Mouse (Mus musculus) hindbrain, embryonic 10.5 days (tissue): Measurements from ENCODE around the gene Adipoq. TPM values are rescaled to one million over a fixed set of nuclear protein-coding genes. Genes with fewer than 3 reads are reported as not detected.

Experiments used
- DNase-seq: peaks from one replicate; pipeline ENCODE4 v3.0.0-alpha.2; 2017; ENCODE audit warnings: low spot score
- H3K27ac ChIP-seq: fragments of 300-500 bp; sonication (generic); 2 replicates; pipeline ENCODE4 v1.5.1; 2016; ENCODE audit warnings: mild to moderate bottlenecking, moderate library complexity
- H3K27me3 ChIP-seq: fragments of 300-500 bp; sonication (generic); 2 replicates; pipeline ENCODE4 v1.6.1; 2016; ENCODE audit warnings: mild to moderate bottlenecking; ENCODE audit not compliant: poor library complexity, insufficient read depth, severe bottlenecking
- H3K36me3 ChIP-seq: fragments of 300-500 bp; sonication (generic); 2 replicates; pipeline ENCODE4 v1.6.1; 2016; ENCODE audit warnings: mild to moderate bottlenecking, moderate library complexity
- H3K4me1 ChIP-seq: fragments of 300-500 bp; sonication (generic); replicated peaks from 2 replicates; pipeline ENCODE4 v1.6.1; 2016; ENCODE audit warnings: mild to moderate bottlenecking
- H3K4me3 ChIP-seq: fragments of 300-500 bp; sonication (generic); 2 replicates; pipeline ENCODE4 v1.5.1; 2016; ENCODE audit warnings: mild to moderate bottlenecking, moderate library complexity
- H3K9me3 ChIP-seq: fragments of 300-500 bp; sonication (generic); 2 replicates; pipeline ENCODE4 v1.6.1; 2016; ENCODE audit warnings: mild to moderate bottlenecking, moderate library complexity
- WGBS: fragments of 180-500 bp; shearing (Covaris S2); methylation state at CpG from one replicate; pipeline ENCODE4 v1.1.7; 2016; 5-methylcytosine and 5-hydroxymethylcytosine counted together
- polyA plus RNA-seq: library from polyadenylated mRNA; unstranded; fragments of >200 nt; fragmentation: Nextera tagmentation; extraction: Ambion mirVana; gene quantifications from 2 replicates; pipeline ENCODE4 v1.2.1, GENCODE M21; 2016

The Adipoq gene
- polyA plus RNA-seq, 1 experiment from 2014 or later = not detected

DNA sequence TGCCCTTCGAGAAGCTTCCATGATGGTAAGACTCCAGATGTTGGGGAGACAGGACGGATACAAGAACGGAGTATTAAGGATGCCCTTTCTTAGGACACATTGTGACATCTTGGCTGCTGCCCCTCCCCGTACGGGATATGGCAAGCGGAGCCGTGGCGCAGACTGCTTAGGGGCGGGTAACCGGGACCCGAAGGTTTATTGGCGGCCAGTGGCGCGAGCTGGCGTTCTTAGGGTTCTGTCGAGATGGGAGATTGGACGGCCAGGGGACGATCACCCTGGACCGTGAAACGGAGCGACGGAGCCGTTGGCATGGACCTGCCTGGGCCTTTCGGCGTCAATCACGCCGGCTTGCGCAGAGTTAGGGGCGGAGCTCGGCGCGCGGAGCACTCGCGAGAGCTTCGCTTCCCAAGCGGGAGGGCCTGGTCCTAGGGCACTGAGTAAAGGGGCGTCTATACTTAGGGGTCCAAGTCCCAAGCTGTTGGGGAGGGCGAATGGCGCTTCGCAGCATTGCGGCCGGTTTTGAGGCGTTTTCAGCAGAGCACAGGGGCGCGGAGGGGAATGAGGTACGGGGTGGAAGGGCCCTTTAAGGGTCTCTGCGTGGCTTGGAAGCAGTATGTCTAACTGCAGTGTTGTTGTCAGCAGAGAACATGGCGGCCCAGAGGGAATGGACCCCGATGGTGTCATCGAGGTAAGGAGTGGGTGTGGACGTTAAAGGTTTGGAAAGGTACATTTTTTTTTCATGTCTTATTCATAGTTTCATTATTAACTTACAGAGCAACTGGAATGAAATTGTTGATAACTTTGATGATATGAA is 38.2 kb upstream of the Adipoq start:
- DNase-seq = peak; percentile 85
- H3K4me3 ChIP-seq = peak overlapping the region; percentile 98
- H3K27me3 ChIP-seq = no peaks in the 10 kb centered on the region
- peaks cover 21% of the 10 kb centered on the region for H3K4me1 ChIP-seq
- H3K36me3 ChIP-seq = peaks cover 51% of the 10 kb centered on the region
- H3K27ac ChIP-seq = peak overlapping the region; percentile 99
- no peaks in the 10 kb centered on the region for H3K9me3 ChIP-seq
- WGBS = under 1% methylated on average over 52 of the region's 52 CpGs

DNA sequence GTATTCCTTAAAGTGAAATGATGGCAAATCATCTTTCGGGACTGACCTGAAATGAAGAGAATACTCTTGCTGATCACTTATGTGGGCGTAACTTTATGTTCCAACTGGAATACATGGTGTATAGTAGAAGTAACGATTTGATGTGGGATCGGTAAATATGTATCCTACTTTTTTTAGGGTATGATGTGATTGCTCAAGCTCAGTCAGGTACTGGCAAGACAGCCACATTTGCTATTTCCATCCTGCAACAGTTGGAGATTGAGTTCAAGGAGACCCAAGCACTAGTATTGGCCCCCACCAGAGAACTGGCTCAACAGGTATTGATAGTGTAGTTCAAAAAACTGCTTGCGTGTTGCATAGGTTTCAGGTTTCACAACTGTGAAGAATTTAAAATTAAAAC is 37.4 kb upstream of the Adipoq start:
- peak overlapping the region; percentile 99 for H3K27ac ChIP-seq
- WGBS = 9% methylated on average over 5 of the region's 5 CpGs
- no peaks in the 10 kb centered on the region for H3K27me3 ChIP-seq
- peak overlapping the region; percentile 98 for H3K4me3 ChIP-seq
- DNase-seq = no peak
- no peaks in the 10 kb centered on the region for H3K9me3 ChIP-seq
- peaks cover 56% of the 10 kb centered on the region for H3K36me3 ChIP-seq
- H3K4me1 ChIP-seq = peaks cover 21% of the 10 kb centered on the region

DNA sequence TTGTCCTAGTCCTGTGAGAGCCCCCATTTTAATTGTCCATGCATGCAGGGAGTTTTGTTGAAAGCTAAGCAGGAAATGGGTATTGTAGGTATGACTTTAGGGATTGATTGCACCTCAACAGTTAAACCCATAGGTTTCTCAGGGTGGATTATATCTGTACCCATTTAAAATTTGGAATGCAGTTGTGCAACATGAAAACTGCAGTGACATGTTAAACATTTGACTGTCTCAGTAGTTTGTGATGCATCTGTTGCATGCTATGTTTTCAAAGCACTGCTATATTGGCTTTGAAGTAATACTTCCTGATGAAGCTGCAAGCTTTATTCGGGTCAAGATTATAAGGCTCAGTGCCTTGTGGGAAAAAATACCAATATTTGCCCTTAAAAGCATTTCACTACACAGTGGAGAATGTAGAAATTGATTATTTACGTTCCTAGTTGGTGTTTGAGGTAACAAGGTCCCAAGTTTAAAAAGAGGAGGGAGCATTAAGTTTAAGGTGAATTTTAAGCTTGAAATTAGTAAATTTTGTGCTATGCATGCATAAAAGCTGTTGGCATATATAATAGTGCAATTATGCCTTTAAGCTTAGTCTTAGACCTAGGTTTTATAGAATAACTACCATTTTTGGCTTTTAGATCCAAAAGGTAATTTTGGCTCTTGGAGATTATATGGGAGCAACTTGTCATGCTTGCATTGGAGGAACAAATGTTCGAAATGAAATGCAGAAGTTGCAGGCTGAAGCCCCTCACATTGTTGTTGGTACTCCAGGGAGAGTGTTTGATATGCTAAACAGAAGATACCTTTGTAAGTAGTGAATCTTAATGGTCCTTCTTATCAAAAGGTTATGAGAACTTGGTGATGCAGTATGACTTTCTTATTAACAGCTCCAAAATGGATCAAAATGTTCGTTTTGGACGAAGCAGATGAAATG is 36.7 kb upstream of the Adipoq start:
- peaks cover 62% of the 10 kb centered on the region for H3K36me3 ChIP-seq
- H3K4me3 ChIP-seq = peak overlapping the region; percentile 98
- no peaks in the 10 kb centered on the region for H3K9me3 ChIP-seq
- H3K27ac ChIP-seq = peak overlapping the region; percentile 99
- DNase-seq = no peak
- H3K4me1 ChIP-seq = peaks cover 21% of the 10 kb centered on the region
- 67% methylated on average over 5 of the region's 5 CpGs for WGBS
- H3K27me3 ChIP-seq = no peaks in the 10 kb centered on the region

DNA sequence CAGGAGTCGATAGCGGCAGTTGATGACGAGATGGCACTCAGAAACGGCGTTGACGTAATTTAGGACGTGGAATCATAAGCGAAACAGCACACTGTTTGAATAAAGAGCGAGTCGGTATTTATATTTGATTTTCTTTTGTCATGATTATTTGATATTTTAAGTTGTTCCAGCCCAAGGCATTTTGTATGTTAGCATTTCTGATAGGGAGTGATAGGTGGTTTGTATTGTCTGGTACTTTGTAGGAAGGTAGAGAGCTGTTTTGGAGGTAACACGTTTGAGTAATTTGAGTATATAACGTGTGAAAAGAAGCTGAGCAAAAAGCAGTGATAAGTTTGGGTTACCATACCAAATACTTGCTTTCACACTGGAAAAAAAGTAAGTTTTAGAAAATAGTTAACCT is 34.0 kb upstream of the Adipoq start:
- no peaks in the 10 kb centered on the region for H3K9me3 ChIP-seq
- no peak overlapping the region for H3K4me3 ChIP-seq
- peaks cover 17% of the 10 kb centered on the region for H3K4me1 ChIP-seq
- no peak overlapping the region for H3K27ac ChIP-seq
- 87% methylated on average over 12 of the region's 12 CpGs for WGBS
- peaks cover 90% of the 10 kb centered on the region for H3K36me3 ChIP-seq
- H3K27me3 ChIP-seq = no peaks in the 10 kb centered on the region
- no peak for DNase-seq

DNA sequence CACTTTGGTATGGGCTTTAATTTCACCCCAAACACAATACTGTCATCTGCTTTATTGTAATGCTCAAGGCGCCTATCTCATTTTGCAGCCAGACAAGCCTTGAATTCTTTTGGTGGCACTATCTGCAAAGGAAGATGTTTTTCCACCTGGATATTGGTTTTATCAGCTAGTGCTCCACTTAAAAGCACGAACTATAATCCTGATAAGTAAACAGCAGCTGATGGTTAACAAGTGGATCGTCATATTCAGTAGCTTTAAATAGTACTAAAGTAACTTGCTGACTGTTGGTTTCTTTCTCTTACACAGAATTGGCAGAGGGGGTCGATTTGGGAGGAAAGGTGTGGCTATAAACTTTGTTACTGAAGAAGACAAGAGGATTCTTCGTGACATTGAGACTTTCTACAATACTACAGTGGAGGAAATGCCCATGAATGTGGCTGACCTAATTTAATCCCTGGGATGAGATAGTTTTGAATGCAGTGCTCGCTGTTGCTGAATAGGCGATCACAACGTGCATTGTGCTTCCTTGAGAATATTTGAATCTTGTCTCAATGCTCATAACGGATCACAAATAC is 33.4 kb upstream of the Adipoq start:
- H3K27me3 ChIP-seq = no peaks in the 10 kb centered on the region
- H3K4me3 ChIP-seq = no peak overlapping the region
- WGBS = 64% methylated on average over 9 of the region's 9 CpGs
- no peaks in the 10 kb centered on the region for H3K9me3 ChIP-seq
- no peak overlapping the region for H3K27ac ChIP-seq
- H3K36me3 ChIP-seq = peaks cover 96% of the 10 kb centered on the region
- DNase-seq = no peak
- peaks cover 17% of the 10 kb centered on the region for H3K4me1 ChIP-seq

DNA sequence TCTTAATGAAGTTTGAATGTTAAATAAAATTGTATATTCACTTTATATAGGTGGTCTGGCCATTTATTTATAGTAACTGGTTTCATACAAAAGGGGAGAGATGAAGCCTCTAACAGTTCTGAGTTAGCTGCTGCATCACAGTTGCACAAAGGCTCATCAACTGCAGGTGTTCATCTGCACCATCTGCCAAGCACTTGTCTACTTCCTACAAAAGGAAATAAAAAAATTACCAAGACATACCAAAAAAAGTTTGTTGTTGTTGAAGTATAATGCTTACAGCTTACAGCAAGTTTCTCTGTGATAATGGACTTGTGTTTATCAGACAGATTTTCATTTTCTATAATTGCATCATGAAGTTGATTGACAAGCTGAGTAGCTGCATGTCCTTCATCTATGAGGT is 32.4 kb upstream of the Adipoq start:
- Histone ChIP-seq H3K36me3 (peaks cover 95% of the 10 kb centered on the region), H3K4me1 (peaks cover 16% of the 10 kb centered on the region), H3K27me3 (no peaks in the 10 kb centered on the region), H3K9me3 (no peaks in the 10 kb centered on the region), H3K4me3 (no peak overlapping the region), H3K27ac (no peak overlapping the region)
- no peak for DNase-seq

DNA sequence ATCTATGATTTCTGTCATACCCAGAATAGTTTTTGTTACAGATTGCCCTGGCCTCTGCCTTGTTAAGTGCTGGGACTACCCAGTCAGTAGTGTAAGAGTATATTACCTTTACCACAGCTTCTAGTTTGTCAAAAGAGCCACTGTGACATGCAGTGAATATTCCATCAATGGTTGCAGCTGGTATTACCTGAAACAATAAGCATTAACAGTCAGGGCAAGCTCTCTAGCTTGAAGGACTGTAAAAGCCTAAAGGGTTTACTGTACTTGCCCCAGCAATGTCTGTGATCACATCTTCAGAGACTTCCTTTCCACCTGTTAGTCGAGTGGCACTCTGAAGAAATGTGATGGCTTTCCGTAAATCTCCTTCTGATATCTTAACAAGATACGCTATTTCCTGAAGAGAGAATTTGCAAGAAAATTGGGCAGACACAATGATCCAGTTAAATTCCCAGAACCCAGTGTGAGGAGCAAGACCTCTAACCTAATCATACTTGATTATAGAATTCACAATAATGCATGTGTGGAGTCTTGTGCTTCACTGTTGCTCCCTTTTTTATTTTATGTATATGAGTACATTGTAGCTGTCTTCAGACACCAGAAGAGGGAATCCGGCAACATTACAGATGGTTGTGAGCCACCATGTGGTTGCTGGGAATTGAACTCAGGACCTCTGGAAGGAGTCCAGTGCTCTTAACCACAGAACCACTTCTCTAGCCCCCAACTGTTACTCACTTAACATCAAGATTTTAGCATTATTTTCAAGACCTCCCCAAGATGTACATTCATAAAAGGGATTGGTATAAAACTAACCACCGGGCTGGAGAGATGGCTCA is 31.8 kb upstream of the Adipoq start:
- Histone ChIP-seq H3K4me1 (peaks cover 9% of the 10 kb centered on the region), H3K36me3 (peaks cover 95% of the 10 kb centered on the region), H3K9me3 (no peaks in the 10 kb centered on the region), H3K27ac (no peak overlapping the region), H3K4me3 (no peak overlapping the region), H3K27me3 (no peaks in the 10 kb centered on the region)
- 78% methylated on average over 5 of the region's 5 CpGs for WGBS
- no peak for DNase-seq

DNA sequence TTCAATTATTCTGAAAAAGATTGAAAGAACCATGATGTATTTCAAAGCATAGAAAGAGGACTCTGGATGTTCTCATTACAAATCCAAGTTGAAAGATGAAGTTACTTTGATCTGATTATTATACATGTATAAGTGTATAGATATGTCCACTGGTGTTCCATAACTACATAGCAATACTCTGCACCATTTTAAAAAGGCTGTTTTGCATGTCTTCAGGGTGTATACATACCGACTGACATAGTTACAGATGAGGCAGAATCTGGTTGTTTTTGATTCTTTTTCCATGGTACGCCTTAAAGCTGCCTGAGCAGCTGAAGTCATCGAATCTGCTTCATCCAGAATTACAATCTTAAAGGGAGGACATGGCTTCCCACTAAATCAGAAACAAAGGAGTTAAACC is 30.9 kb upstream of the Adipoq start:
- Histone ChIP-seq H3K36me3 (peaks cover 95% of the 10 kb centered on the region), H3K9me3 (no peaks in the 10 kb centered on the region), H3K27me3 (no peaks in the 10 kb centered on the region), H3K4me1 (no peaks in the 10 kb centered on the region; the same call in 1 of the 2 replicates), H3K27ac (no peak overlapping the region), H3K4me3 (no peak overlapping the region)
- no peak for DNase-seq
- WGBS = 87% methylated on average over 3 of the region's 3 CpGs

DNA sequence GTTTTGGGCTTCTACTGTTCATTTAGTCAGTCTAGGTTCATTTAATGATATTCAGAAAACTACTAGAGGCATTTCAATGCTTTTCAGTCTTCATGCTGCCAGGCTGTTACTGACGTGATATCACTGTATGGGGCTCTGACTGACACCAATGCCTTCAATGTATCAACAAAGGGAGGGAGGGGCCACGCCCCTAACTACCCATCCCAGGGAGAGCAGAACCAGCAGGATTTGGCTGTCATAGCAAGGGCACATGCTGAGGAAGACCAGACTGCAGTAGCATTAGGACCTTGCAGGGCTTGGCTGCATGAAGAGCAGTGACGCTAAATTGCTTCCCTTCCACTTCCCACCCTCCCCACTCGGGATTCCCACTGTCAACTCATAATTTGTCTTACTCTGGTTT is 29.2 kb upstream of the Adipoq start:
- H3K27ac ChIP-seq = no peak overlapping the region
- no peaks in the 10 kb centered on the region for H3K9me3 ChIP-seq
- DNase-seq = no peak
- H3K27me3 ChIP-seq = no peaks in the 10 kb centered on the region
- H3K4me1 ChIP-seq = no peaks in the 10 kb centered on the region
- H3K4me3 ChIP-seq = no peak overlapping the region
- 71% methylated on average over 4 of the region's 4 CpGs for WGBS
- peaks cover 95% of the 10 kb centered on the region for H3K36me3 ChIP-seq

DNA sequence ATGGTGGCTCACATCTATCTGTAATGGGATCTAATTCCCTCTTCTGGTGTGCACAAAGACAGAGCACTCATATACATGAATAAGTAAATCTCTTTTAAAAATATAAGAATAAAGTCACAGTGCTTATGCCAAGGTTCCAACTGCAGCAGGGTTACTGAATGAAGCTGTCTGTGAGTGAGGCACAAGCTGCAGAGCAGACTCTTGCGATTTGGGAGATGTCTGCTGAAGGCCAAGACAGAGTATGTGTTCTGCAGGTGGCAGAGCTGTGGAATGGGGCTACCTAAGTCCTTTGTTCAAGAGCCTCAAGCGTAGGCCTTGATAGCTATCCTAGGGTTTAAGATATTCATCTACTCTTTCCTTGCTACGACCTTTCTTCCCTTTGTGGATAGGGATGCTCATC is 23.9 kb upstream of the Adipoq start:
- peaks cover 8% of the 10 kb centered on the region for H3K4me1 ChIP-seq
- H3K27ac ChIP-seq = no peak overlapping the region
- no peaks in the 10 kb centered on the region for H3K27me3 ChIP-seq
- H3K36me3 ChIP-seq = peaks cover 74% of the 10 kb centered on the region
- DNase-seq = no peak
- 94% methylated on average over 3 of the region's 3 CpGs for WGBS
- H3K4me3 ChIP-seq = no peak overlapping the region
- no peaks in the 10 kb centered on the region for H3K9me3 ChIP-seq

DNA sequence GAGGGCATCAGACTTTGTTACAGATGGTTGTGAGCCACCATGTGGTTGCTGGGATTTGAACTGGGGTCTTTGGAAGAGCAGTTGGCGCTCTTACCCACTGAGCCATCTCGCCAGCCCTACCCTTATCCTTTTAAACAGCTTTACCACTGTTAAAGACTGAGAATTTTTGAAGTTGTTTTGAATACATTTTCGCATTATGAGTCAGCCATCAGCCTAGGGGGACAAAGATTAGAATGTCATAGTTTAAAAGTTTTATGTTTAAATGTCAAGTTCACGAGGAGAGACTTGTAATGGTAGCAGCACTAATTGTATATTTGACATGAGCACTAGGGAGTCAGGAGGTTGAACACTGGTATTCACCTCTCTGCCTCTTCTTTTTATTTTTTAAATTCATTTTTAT is 23.2 kb upstream of the Adipoq start:
- no peaks in the 10 kb centered on the region for H3K9me3 ChIP-seq
- peaks cover 68% of the 10 kb centered on the region for H3K36me3 ChIP-seq
- DNase-seq = no peak
- 95% methylated on average over 4 of the region's 4 CpGs for WGBS
- no peaks in the 10 kb centered on the region for H3K27me3 ChIP-seq
- no peak overlapping the region for H3K4me3 ChIP-seq
- H3K27ac ChIP-seq = no peak overlapping the region
- H3K4me1 ChIP-seq = peaks cover 8% of the 10 kb centered on the region

DNA sequence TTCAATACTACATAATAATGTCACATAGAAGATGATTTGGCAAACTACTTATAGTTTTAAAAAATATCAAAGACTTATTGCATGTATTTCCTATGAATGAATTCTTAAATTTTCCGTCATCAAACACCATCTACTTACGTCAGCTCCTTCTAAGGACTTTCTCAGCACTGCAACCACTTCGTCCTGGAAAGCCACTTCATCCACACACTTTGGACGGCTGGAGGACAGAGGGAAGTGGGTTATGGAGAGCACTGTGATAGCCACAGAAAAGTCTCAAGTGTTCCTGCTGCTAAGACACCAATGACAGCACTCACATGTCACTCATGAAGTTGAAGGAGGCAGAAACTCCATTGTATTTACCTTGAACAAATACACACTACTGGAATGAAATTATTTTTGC is 21.9 kb upstream of the Adipoq start:
- H3K36me3 ChIP-seq = peaks cover 56% of the 10 kb centered on the region

More for the DNA sequence above, 21.9 kb upstream of the Adipoq start:
- DNase-seq = no peak
- Histone ChIP-seq H3K9me3 (no peaks in the 10 kb centered on the region), H3K4me3 (no peak overlapping the region), H3K27me3 (no peaks in the 10 kb centered on the region), H3K4me1 (peaks cover 19% of the 10 kb centered on the region), H3K27ac (no peak overlapping the region)
- WGBS = 95% methylated on average over 4 of the region's 4 CpGs
